Mouse (Mus musculus) liver, adult 2 months (tissue): ENCODE results near the gene Nbas. TPM values are rescaled to one million over a fixed set of nuclear protein-coding genes. Genes with fewer than 3 reads are reported as not detected.

Experiments
- DNase-seq: peaks from one replicate; pipeline ENCODE4 v3.0.0-alpha.2; 2011; ENCODE audit warnings: low read depth, low spot score; ENCODE audit errors: extremely low read depth
- H3K27ac ChIP-seq: fragments of 200-500 bp; replicated peaks from 2 replicates; pipeline ENCODE4 v1.5.1; 2012; ENCODE audit warnings: low read depth, mild to moderate bottlenecking, control low read depth, inconsistent platforms, low read length; ENCODE audit not compliant: insufficient read depth
- H3K27me3 ChIP-seq: fragments of 200-500 bp; 2 replicates; pipeline ENCODE4 v1.6.1; 2012; ENCODE audit warnings: mild to moderate bottlenecking, moderate library complexity, low read length, inconsistent platforms; ENCODE audit not compliant: control insufficient read depth, insufficient read depth
- H3K36me3 ChIP-seq: fragments of 200-500 bp; 2 replicates; pipeline ENCODE4 v1.6.1; 2012; ENCODE audit warnings: low read length, inconsistent platforms; ENCODE audit not compliant: control insufficient read depth, insufficient read depth
- H3K4me1 ChIP-seq: fragments of 200-500 bp; 2 replicates; pipeline ENCODE4 v1.6.1; 2011; ENCODE audit warnings: low read length; ENCODE audit not compliant: control insufficient read depth, insufficient read depth
- H3K4me3 ChIP-seq: fragments of 200-500 bp; 2 replicates; pipeline ENCODE4 v1.5.1; 2011; ENCODE audit warnings: low read depth, mild to moderate bottlenecking, control low read depth, low read length, moderate library complexity; ENCODE audit not compliant: insufficient read depth
- H3K79me2 ChIP-seq: fragments of 200-500 bp; 2 replicates; pipeline ENCODE4 v1.6.1; 2012; ENCODE audit warnings: inconsistent platforms, mild to moderate bottlenecking, low read length, moderate library complexity; ENCODE audit not compliant: control insufficient read depth, insufficient read depth
- H3K9ac ChIP-seq: fragments of 200-500 bp; 2 replicates; pipeline ENCODE4 v1.6.1; 2012; ENCODE audit warnings: low read depth, mild to moderate bottlenecking, control low read depth, inconsistent platforms, low read length
- CTCF ChIP-seq: fragments of 200-500 bp; IDR thresholded peaks from 2 replicates; pipeline ENCODE4 v1.5.1; 2011; ENCODE audit warnings: low read depth, low read length, control low read depth
- POLR2A ChIP-seq: fragments of 200-500 bp; IDR thresholded peaks from 2 replicates; pipeline ENCODE4 v1.6.1; 2011; ENCODE audit warnings: low read length, control low read depth; ENCODE audit not compliant: insufficient read depth; ENCODE audit errors: extremely low read depth
- WGBS: fragments of 180-500 bp; shearing (Covaris S2); methylation state at CpG from one replicate; pipeline ENCODE4 v1.1.7; 2018; 5-methylcytosine and 5-hydroxymethylcytosine counted together
- polyA plus RNA-seq: library from polyadenylated mRNA; depleted of rRNA; stranded (reverse); fragments of >200 nt; gene quantifications from 2 replicates; pipeline ENCODE4 v1.2.3, GENCODE M21; 2012
- total RNA-seq: library from RNA; depleted of rRNA; stranded (reverse); fragments of >200 nt; gene quantifications from 2 replicates; pipeline ENCODE4 v1.2.3, GENCODE M21; 2014

Nbas gene
- total and polyA plus RNA-seq, 2 experiments: 10.7 to 21.8 TPM

DNA sequence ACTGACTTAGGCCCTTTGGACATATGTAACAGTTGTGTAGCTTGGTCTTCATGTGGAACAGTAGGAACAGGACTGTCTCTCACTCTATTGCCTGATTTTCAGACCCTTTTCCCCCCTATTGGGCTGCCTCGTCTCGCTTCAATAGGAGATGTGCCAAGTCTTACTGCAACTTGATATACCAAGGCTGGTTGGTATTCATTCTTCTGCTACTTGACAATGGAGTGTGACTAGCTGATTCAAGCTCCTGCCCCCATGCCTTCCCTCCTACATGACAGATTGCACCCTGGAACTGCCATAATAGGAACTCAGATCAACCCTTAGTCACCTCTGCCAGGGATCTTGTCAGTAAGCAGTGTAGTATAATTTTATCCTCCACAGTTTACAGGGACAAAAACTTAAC, 328.1 kb downstream of the Nbas start:
- no peaks in the 10 kb centered on the region for H3K27me3 ChIP-seq
- no peak overlapping the region for H3K9ac ChIP-seq
- H3K36me3 ChIP-seq: no peaks in the 10 kb centered on the region
- 94% methylated on average over 2 of the region's 2 CpGs for WGBS
- H3K27ac ChIP-seq: no peak overlapping the region
- DNase-seq: no peak
- H3K4me3 ChIP-seq: no peak overlapping the region
- H3K79me2 ChIP-seq: no peaks in the 10 kb centered on the region
- TF ChIP-seq CTCF (no peak), POLR2A (no peak)
- H3K4me1 ChIP-seq: no peaks in the 10 kb centered on the region

- 72% methylated on average over 4 of the region's 4 CpGs for WGBS
- no peak overlapping the region for H3K4me3 ChIP-seq
- no peak for DNase-seq
- no peak overlapping the region for H3K27ac ChIP-seq
- H3K27me3 ChIP-seq: no peaks in the 10 kb centered on the region
- TF ChIP-seq POLR2A (no peak), CTCF (no peak)
- H3K79me2 ChIP-seq: no peaks in the 10 kb centered on the region
- H3K4me1 ChIP-seq: no peaks in the 10 kb centered on the region
- no peak overlapping the region for H3K9ac ChIP-seq
- no peaks in the 10 kb centered on the region for H3K36me3 ChIP-seq
These were observed 329.6 kb downstream of the Nbas start for GRCm38 (mm10) chr12:13598545-13598944.

- H3K4me3 ChIP-seq: no peak overlapping the region
- no peak overlapping the region for H3K27ac ChIP-seq
- H3K27me3 ChIP-seq: peaks cover 4% of the 10 kb centered on the region; the same call in 1 of the 2 replicates
- no peak overlapping the region for H3K9ac ChIP-seq
- TF ChIP-seq POLR2A (no peak), CTCF (peak; percentile 40; the same call in 1 of the 2 replicates)
- peak; percentile 33 for DNase-seq
- no peaks in the 10 kb centered on the region for H3K4me1 ChIP-seq
- no peaks in the 10 kb centered on the region for H3K36me3 ChIP-seq
- H3K79me2 ChIP-seq: no peaks in the 10 kb centered on the region
These were observed 333.5 kb downstream of the Nbas start for GRCm38 (mm10) chr12:13602414-13602813.

GRCm38 (mm10) chr12:13607021-13607420, 338.1 kb downstream of the Nbas start:
- Histone ChIP-seq H3K4me1 (no peaks in the 10 kb centered on the region), H3K9ac (no peak overlapping the region), H3K4me3 (no peak overlapping the region), H3K27ac (no peak overlapping the region), H3K36me3 (no peaks in the 10 kb centered on the region), H3K79me2 (no peaks in the 10 kb centered on the region), H3K27me3 (peaks cover 4% of the 10 kb centered on the region; the same call in 1 of the 2 replicates)
- DNase-seq: no peak
- WGBS: 87% methylated on average over 2 of the region's 2 CpGs
- TF ChIP-seq POLR2A (no peak), CTCF (no peak)

DNA sequence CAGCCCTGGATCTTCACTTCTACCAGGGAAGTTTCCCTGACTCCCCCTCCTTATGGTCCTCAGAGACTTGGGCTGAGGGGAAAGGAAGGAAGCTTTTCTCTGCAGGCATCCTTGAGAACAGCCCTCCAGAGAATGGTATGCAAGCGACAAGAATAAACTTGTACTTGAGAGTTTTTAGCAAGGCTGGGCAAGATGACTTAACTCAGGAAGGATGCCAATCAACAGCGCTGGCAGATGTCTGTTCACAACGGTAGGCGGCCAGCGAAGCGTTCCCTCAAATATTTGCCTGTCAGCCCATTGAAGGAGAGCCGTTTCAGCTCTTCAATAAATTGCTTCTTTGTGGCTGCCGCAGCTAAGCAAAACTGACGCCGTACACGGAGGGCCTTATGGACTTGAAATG, 340.1 kb downstream of the Nbas start:
- H3K9ac ChIP-seq: no peak overlapping the region
- H3K27me3 ChIP-seq: peaks cover 4% of the 10 kb centered on the region; the same call in 1 of the 2 replicates
- TF ChIP-seq POLR2A (no peak), CTCF (no peak)
- H3K27ac ChIP-seq: no peak overlapping the region
- H3K79me2 ChIP-seq: no peaks in the 10 kb centered on the region
- H3K4me3 ChIP-seq: no peak overlapping the region
- WGBS: 59% methylated on average over 11 of the region's 11 CpGs
- DNase-seq: no peak
- no peaks in the 10 kb centered on the region for H3K36me3 ChIP-seq
- no peaks in the 10 kb centered on the region for H3K4me1 ChIP-seq

DNA sequence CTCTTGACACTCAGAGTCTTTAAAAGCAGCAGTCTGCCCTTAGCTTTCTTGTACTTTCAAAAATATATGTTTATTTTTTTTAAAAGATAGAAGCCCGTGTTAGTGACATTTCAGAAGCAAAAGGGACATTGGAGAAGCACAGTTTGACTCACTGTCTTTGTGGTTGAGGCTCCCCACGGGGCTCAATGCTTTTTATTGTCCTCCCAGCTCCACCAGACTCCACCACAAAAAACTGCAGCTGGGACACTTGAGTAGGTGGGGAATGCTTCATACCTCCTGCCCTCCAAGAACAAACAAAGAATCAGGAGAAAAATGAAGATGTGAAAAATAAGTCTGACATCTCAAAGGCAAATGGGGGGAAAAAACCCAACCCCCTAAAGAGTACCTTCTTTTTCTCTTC, 344.1 kb downstream of the Nbas start:
- H3K9ac ChIP-seq: no peak overlapping the region
- no peak for DNase-seq
- H3K36me3 ChIP-seq: no peaks in the 10 kb centered on the region
- H3K79me2 ChIP-seq: no peaks in the 10 kb centered on the region
- no peaks in the 10 kb centered on the region for H3K4me1 ChIP-seq
- TF ChIP-seq CTCF: no peak
- TF ChIP-seq POLR2A: no peak
- WGBS: 30% methylated on average over 2 of the region's 2 CpGs
- no peaks in the 10 kb centered on the region for H3K27me3 ChIP-seq
- no peak overlapping the region for H3K27ac ChIP-seq
- no peak overlapping the region for H3K4me3 ChIP-seq
